Mouse (Mus musculus) T-helper 1 cell (primary cell): ENCODE data around the gene Filip1l.

Source experiments
- in situ Hi-C: fragments of 300-600 bp; cut with MboI, MseI; formaldehyde crosslinking; loops from one replicate; pipeline ENCODE4 v1.15.1; 2025; ENCODE audit warnings: high pct_unique_total_duplicates

Gene Filip1l

GRCm38 (mm10) chr16:57482264-57482663 is 129.4 kb downstream of the Filip1l start:
- in situ Hi-C loops = no loop called here

GRCm38 (mm10) chr16:57482911-57483310 is 130.0 kb downstream of the Filip1l start:
- in situ Hi-C loops = no loop called here

GRCm38 (mm10) chr16:57483503-57483902 is 130.6 kb downstream of the Filip1l start:
- in situ Hi-C loops = no loop called here

- in situ Hi-C loops = no loop called here
Observed at GRCm38 (mm10) chr16:57484043-57484795, 131.3 kb downstream of the Filip1l start.

GRCm38 (mm10) chr16:57485265-57485664 is 132.4 kb downstream of the Filip1l start:
- in situ Hi-C loops = no loop called here

GRCm38 (mm10) chr16:57486266-57486665 is 133.4 kb downstream of the Filip1l start:
- in situ Hi-C loops = no loop called here

- in situ Hi-C loops = no loop called here
Observed at GRCm38 (mm10) chr16:57488661-57489060, 135.8 kb downstream of the Filip1l start.

GRCm38 (mm10) chr16:57490691-57491090 is 137.8 kb downstream of the Filip1l start:
- in situ Hi-C loops = loop anchor here (10.0 kb wide), 1 partner anchor 1994 kb away; no protein-coding TSS in a partner anchor

- in situ Hi-C loops = loop anchor here (10.0 kb wide), 1 partner anchor 1993 kb away; no protein-coding TSS in a partner anchor
Observed at GRCm38 (mm10) chr16:57491853-57492252, 139.0 kb downstream of the Filip1l start.

- in situ Hi-C loops = loop anchor here (10.0 kb wide), 1 partner anchor 1989 kb away; no protein-coding TSS in a partner anchor
Observed at GRCm38 (mm10) chr16:57495476-57496203, 142.7 kb downstream of the Filip1l start.

GRCm38 (mm10) chr16:57496437-57497173 is 143.7 kb downstream of the Filip1l start:
- in situ Hi-C loops = loop anchor here (10.0 kb wide), 1 partner anchor 1988 kb away; no protein-coding TSS in a partner anchor

GRCm38 (mm10) chr16:57500851-57501250 is 148.0 kb downstream of the Filip1l start:
- in situ Hi-C loops = no loop called here

GRCm38 (mm10) chr16:57502230-57502629 is 149.3 kb downstream of the Filip1l start:
- in situ Hi-C loops = no loop called here

GRCm38 (mm10) chr16:57502761-57503160 is 149.9 kb downstream of the Filip1l start:
- in situ Hi-C loops = no loop called here

GRCm38 (mm10) chr16:57504728-57505127 is 151.8 kb downstream of the Filip1l start:
- in situ Hi-C loops = no loop called here

GRCm38 (mm10) chr16:57506133-57506532 is 153.2 kb downstream of the Filip1l start:
- in situ Hi-C loops = no loop called here

- in situ Hi-C loops = no loop called here
Observed at GRCm38 (mm10) chr16:57508351-57508750, 155.5 kb downstream of the Filip1l start.

- in situ Hi-C loops = no loop called here
Observed at GRCm38 (mm10) chr16:57509099-57509498, 156.2 kb downstream of the Filip1l start.

GRCm38 (mm10) chr16:57513562-57513961 is 160.7 kb downstream of the Filip1l start:
- in situ Hi-C loops = loop anchor here (5.0 kb wide), 1 partner anchor 49 kb away; no protein-coding TSS in a partner anchor

- in situ Hi-C loops = loop anchor here (5.0 kb wide), 1 partner anchor 48 kb away; no protein-coding TSS in a partner anchor
Observed at GRCm38 (mm10) chr16:57514371-57514770, 161.5 kb downstream of the Filip1l start.

GRCm38 (mm10) chr16:57515636-57516035 is 162.7 kb downstream of the Filip1l start:
- in situ Hi-C loops = no loop called here

GRCm38 (mm10) chr16:57525046-57525445 is 172.2 kb downstream of the Filip1l start:
- in situ Hi-C loops = no loop called here
